Mouse (Mus musculus) neural tube, embryonic 11.5 days (tissue): ENCODE measurements around the gene Rrp12. TPM values are rescaled to one million over a fixed set of nuclear protein-coding genes. Genes with fewer than 3 reads are reported as not detected.
"Not testable (repeated sequence)": the region's sequence is repeated elsewhere in the genome, so short reads cannot be mapped to it uniquely, and the experiment has no call there.

Source experiments
- ATAC-seq: fragments of 200-750 bp; cut with Nextera tagmentation; 2 replicates; pipeline ENCODE4 v1.8.0; 2017; ENCODE audit warnings: moderate number of reproducible peaks, mild to moderate bottlenecking, moderate TSS enrichment, moderate library complexity; ENCODE audit not compliant: insufficient read depth, low FRiP score, low TSS enrichment
- DNase-seq: peaks from one replicate; pipeline ENCODE4 v3.0.0-alpha.2; 2015; ENCODE audit warnings: low spot score
- H3K27ac ChIP-seq: fragments of 300-500 bp; sonication (generic); 2 replicates; pipeline ENCODE4 v1.5.1; 2014; ENCODE audit warnings: low read depth, mild to moderate bottlenecking, low read length
- H3K27me3 ChIP-seq: fragments of 300-500 bp; sonication (generic); 2 replicates; pipeline ENCODE4 v1.6.1; 2014; ENCODE audit warnings: mild to moderate bottlenecking, low read length, mixed read lengths; ENCODE audit not compliant: control insufficient read depth, insufficient read depth
- H3K36me3 ChIP-seq: fragments of 300-500 bp; sonication (generic); 2 replicates; pipeline ENCODE4 v1.6.1; 2014; ENCODE audit warnings: mild to moderate bottlenecking, low read length, moderate library complexity, mixed read lengths; ENCODE audit not compliant: control insufficient read depth, insufficient read depth
- H3K4me1 ChIP-seq: fragments of 300-500 bp; sonication (generic); 2 replicates; pipeline ENCODE4 v1.6.1; 2014; ENCODE audit warnings: low read length, mixed read lengths; ENCODE audit not compliant: control insufficient read depth, insufficient read depth
- H3K4me2 ChIP-seq: fragments of 300-500 bp; sonication (generic); 2 replicates; pipeline ENCODE4 v1.6.1; 2014; ENCODE audit warnings: low read depth, mild to moderate bottlenecking, moderate library complexity
- H3K4me3 ChIP-seq: fragments of 300-500 bp; sonication (generic); 2 replicates; pipeline ENCODE4 v1.5.1; 2014; ENCODE audit warnings: low read depth, low read length
- H3K9ac ChIP-seq: fragments of 300-500 bp; sonication (generic); 2 replicates; pipeline ENCODE4 v1.6.1; 2014; ENCODE audit warnings: mild to moderate bottlenecking, low read length
- H3K9me3 ChIP-seq: fragments of 300-500 bp; sonication (generic); 2 replicates; pipeline ENCODE4 v1.6.1; 2016; ENCODE audit warnings: low read length; ENCODE audit not compliant: control insufficient read depth
- WGBS: fragments of 180-500 bp; shearing (Covaris S2); extraction: QIAGEN DNeasy Blood & Tissue Kit; methylation state at CpG from one replicate; pipeline ENCODE4 v1.1.7; 2014; 5-methylcytosine and 5-hydroxymethylcytosine counted together
- polyA plus RNA-seq: library from polyadenylated mRNA; unstranded; fragments of >200 nt; fragmentation: Nextera tagmentation; extraction: Ambion mirVana; gene quantifications from 2 replicates; pipeline ENCODE4 v1.2.1, GENCODE M21; 2014

Gene Rrp12
- polyA plus RNA-seq, 1 experiment from 2014 or later: 20.2 TPM

- Histone ChIP-seq H3K27me3 (no peaks in the 10 kb centered on the region), H3K4me2 (no peak overlapping the region), H3K36me3 (peaks cover 11% of the 10 kb centered on the region), H3K4me1 (no peaks in the 10 kb centered on the region), H3K4me3 (no peak overlapping the region), H3K9me3 (no peaks in the 10 kb centered on the region), H3K27ac (no peak overlapping the region), H3K9ac (no peak overlapping the region)
- WGBS: 77% methylated on average over 4 of the region's 4 CpGs
- DNase-seq: no peak
- ATAC-seq: no peak
Observed at GRCm38 (mm10) chr19:41919471-41919870, 23.5 kb upstream of the Rrp12 start.

DNA sequence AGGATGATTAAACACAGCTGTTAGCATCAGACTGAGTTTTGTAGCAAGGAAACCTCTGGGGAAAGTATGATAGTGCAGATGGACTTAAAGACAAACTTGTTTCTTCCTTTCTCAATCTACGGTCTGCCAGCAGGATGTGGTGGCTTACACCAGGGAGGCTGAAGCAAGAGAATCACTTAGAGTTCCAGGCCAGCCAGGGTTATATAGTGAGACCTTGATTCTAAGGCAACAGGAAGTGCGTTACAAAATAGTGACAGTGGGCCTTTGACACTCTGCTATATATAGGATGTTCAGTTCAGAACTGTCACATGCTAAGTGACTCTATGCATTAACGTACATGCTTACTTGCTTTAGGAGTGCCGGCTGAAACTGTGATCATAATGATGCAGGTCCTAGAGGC lies 20.9 kb upstream of the Rrp12 start:
- 94% methylated on average over 4 of the region's 4 CpGs for WGBS
- H3K36me3 ChIP-seq: peaks cover 11% of the 10 kb centered on the region
- H3K9me3 ChIP-seq: no peaks in the 10 kb centered on the region
- H3K9ac ChIP-seq: no peak overlapping the region
- H3K4me2 ChIP-seq: no peak overlapping the region
- H3K4me1 ChIP-seq: peaks cover 14% of the 10 kb centered on the region
- DNase-seq: no peak
- H3K27me3 ChIP-seq: no peaks in the 10 kb centered on the region
- no peak for ATAC-seq
- no peak overlapping the region for H3K4me3 ChIP-seq
- no peak overlapping the region for H3K27ac ChIP-seq

GRCm38 (mm10) chr19:41915294-41915693 lies 19.3 kb upstream of the Rrp12 start:
- Histone ChIP-seq H3K36me3 (peaks cover 11% of the 10 kb centered on the region), H3K27me3 (no peaks in the 10 kb centered on the region), H3K9ac (no peak overlapping the region), H3K4me2 (no peak overlapping the region), H3K4me1 (peaks cover 14% of the 10 kb centered on the region), H3K9me3 (no peaks in the 10 kb centered on the region), H3K4me3 (no peak overlapping the region), H3K27ac (no peak overlapping the region)
- WGBS: 95% methylated on average over 3 of the region's 3 CpGs
- no peak for ATAC-seq
- DNase-seq: no peak

GRCm38 (mm10) chr19:41914592-41914882 lies 18.6 kb upstream of the Rrp12 start:
- H3K9ac ChIP-seq, H3K9me3 ChIP-seq, H3K27me3 ChIP-seq, ATAC-seq, H3K27ac ChIP-seq, DNase-seq, H3K4me3 ChIP-seq: not testable (repeated sequence)
- Histone ChIP-seq H3K36me3 (peaks cover 11% of the 10 kb centered on the region), H3K4me1 (peaks cover 14% of the 10 kb centered on the region), H3K4me2 (peak overlapping the region; percentile 93; the same call in 1 of the 2 replicates)

DNA sequence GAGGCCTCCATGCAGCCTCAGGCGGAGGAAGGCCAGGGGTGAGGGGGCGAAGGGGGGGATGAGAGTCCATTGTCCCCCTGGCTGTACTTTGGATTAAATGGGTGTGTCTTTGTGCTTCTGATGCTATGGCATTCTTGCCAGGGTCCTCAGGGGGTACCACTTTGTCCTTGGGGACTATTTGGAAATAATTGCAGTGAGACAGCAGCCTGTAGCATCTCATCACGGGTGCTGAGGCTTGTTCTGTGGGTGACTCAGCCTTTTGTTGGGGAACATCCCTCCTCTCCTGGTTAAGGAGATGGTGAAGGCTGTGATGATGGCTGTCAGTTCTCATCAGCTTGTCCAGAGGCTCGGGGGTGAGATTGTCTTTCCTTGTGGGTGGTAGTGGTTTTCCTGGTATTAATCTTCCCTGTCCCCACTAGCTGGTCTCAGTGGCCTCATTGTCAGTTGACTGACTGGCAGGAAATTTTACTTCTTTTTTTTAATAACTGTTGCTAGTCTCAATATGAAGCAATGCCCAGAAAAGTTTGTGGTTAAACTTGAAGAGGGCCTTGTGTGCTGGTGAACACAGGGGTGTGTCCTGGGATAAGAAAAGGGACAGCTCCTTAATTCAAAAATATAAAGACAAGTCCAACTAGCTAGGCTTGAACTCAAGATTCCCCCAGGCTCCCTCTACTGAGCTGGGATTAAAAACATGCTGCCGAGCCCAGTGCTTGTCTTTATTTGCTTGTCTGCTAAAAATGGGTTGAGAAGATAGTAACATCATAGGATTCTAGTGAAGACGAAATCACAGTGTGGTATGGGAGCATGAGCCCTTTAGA lies 18.0 kb upstream of the Rrp12 start:
- Histone ChIP-seq H3K9me3 (no peaks in the 10 kb centered on the region), H3K27me3 (no peaks in the 10 kb centered on the region), H3K27ac (no peak overlapping the region), H3K36me3 (peaks cover 10% of the 10 kb centered on the region), H3K4me1 (peaks cover 14% of the 10 kb centered on the region), H3K4me2 (peak overlapping the region; percentile 93), H3K9ac (peak overlapping the region; percentile 84), H3K4me3 (peak overlapping the region; percentile 96)
- DNase-seq (no peak), ATAC-seq (no peak)
- WGBS: 54% methylated on average over 6 of the region's 6 CpGs

- H3K4me1 ChIP-seq: peaks cover 14% of the 10 kb centered on the region
- H3K9me3 ChIP-seq: no peaks in the 10 kb centered on the region
- H3K4me3 ChIP-seq: peak overlapping the region; percentile 96
- H3K9ac ChIP-seq: peak overlapping the region; percentile 84
- H3K4me2 ChIP-seq: peak overlapping the region; percentile 93
- peaks cover 8% of the 10 kb centered on the region for H3K36me3 ChIP-seq
- ATAC-seq (peak; percentile 70), DNase-seq (peak; percentile 53)
- under 1% methylated on average over 48 of the region's 53 CpGs for WGBS
- H3K27ac ChIP-seq: 0 out of 2 replicates have a peak overlapping the region, but pooled peaks have one; percentile 53
- H3K27me3 ChIP-seq: no peaks in the 10 kb centered on the region
Observed at GRCm38 (mm10) chr19:41912121-41913080, 16.4 kb upstream of the Rrp12 start.

DNA sequence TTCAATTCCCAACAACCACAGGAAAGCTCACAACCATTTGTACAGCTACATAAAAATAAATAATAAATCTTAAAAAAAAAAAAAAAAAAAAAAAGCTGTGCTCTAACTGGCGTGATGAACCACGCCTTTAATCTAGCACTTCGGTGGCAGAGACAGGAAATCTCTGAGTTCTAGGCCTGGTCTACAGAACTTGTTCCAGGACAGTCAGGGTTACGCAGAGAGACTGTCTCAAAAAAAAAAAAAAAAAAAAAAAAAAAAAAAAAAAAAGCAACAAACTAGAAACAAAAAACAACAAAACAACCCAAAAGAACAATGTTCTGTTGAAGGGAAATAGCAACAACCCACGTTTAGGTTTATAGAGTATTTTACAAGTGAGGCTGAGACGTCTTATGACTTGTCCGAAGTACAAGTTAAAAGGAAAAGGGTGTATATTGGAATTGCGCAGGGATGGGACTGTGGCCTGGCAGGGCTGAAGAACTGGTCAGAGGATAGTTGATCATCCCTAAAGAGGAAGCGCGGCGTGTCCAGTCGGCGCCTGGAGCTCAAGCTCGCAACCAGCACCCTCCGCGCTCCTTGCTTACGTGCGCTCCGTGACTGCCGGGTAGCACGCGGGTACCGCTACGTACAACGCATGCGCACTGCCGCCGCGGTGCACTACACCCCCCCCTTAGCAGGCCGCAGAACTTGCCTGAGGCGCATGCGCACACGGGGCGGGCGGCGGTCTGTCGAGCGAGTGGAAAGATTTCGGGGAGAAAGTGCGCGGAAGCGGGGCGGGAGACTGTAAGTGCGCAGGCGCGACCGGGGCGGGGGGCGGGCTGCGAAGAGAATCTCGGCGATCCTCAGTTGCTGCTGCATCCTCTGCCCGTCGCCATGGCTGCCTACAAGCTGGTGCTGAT lies 15.5 kb upstream of the Rrp12 start, which contains the start of gene Pgam1:
Gene Pgam1 (plus strand): TSS at position 746 of the 896 bp plus-strand sequence.
- Histone ChIP-seq H3K4me2 (peak within 1 kb of the TSS; percentile 93), H3K4me3 (peak within 1 kb of the TSS; percentile 96), H3K4me1 (peaks cover 14% of the 10 kb centered on the region), H3K9ac (peak within 1 kb of the TSS; percentile 84), H3K9me3 (no peaks in the 10 kb centered on the region), H3K27ac (peak within 1 kb of the TSS; percentile 65), H3K27me3 (no peaks in the 10 kb centered on the region), H3K36me3 (peaks cover 3% of the 10 kb centered on the region)
- 8% methylated on average over 52 of the region's 54 CpGs for WGBS
- ATAC-seq: peak; percentile 88
- peak; percentile 100 for DNase-seq

DNA sequence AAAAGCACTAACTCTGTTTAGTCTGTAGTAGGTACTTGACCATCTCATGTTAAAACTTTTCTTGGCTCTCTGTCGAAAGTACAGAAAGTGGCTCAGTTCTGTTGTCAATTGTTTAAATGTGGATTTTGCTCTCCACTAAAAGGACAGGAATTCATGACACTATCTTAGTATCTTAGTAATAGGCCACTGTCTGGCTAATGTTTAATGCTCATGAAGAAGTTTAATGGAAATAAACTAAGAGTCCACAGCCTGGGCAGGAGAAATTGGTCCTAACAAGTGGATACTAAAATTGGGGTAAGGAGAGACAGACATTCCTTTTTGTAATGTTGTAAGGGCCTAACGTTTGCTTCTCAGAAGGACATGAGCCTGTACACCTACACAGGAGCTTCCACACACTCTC lies 14.4 kb upstream of the Rrp12 start:
- H3K4me2 ChIP-seq: no peak overlapping the region
- H3K9me3 ChIP-seq: no peaks in the 10 kb centered on the region
- no peaks in the 10 kb centered on the region for H3K36me3 ChIP-seq
- no peak overlapping the region for H3K9ac ChIP-seq
- no peak overlapping the region for H3K27ac ChIP-seq
- ATAC-seq (no peak), DNase-seq (no peak)
- H3K4me3 ChIP-seq: no peak overlapping the region
- H3K4me1 ChIP-seq: peaks cover 14% of the 10 kb centered on the region
- H3K27me3 ChIP-seq: no peaks in the 10 kb centered on the region
- WGBS: 92% methylated on average over 2 of the region's 2 CpGs
